Mouse (Mus musculus) E14TG2a.4 (cell line): ENCODE results near the gene Apoc3.

ENCODE experiments used
- CTCF ChIP-seq: conservative IDR thresholded peaks from 2 replicates; pipeline ENCODE4 v1.5.1; 2014; ENCODE audit warnings: low read length
- NANOG ChIP-seq: IDR thresholded peaks from 2 replicates; pipeline ENCODE4 v1.6.1; 2014; ENCODE audit warnings: borderline replicate concordance, low read length, mixed read lengths
- POU5F1 ChIP-seq: IDR thresholded peaks from 2 replicates; pipeline ENCODE4 v1.6.1; 2014; ENCODE audit warnings: low read length, borderline replicate concordance

DNA sequence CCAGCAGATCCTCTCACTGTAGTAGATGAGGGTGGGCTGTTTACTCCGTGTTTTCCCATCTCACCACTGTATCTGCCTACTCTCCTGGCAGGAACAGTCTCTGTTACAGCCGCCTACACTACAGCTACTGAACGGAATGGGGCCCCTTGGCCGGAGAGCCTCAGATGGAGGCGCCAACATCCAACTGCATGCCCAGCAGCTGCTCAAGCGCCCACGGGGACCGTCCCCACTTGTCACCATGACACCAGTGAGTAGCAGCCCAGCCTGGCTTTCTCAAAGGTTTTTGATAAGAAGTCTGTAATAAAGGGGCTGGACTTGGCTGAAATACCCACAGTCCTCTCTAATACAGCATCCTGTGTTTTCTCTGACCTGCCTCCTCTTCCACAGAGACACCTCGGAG is 37.0 kb downstream of the Apoc3 start:
- no peak for TF ChIP-seq CTCF
- no peak for TF ChIP-seq NANOG
- no peak for TF ChIP-seq POU5F1
